Mouse (Mus musculus) midbrain, embryonic 13.5 days (tissue): ENCODE data around the gene Lrfn2. TPM values are rescaled to one million over a fixed set of nuclear protein-coding genes. Genes with fewer than 3 reads are reported as not detected.

ENCODE experiments used
- ATAC-seq: fragments of 200-750 bp; cut with Nextera tagmentation; 2 replicates; pipeline ENCODE4 v1.8.0; 2017; ENCODE audit warnings: mild to moderate bottlenecking, moderate TSS enrichment, moderate library complexity
- H3K27ac ChIP-seq: fragments of 300-500 bp; sonication (generic); 2 replicates; pipeline ENCODE4 v1.5.1; 2015; ENCODE audit warnings: inconsistent platforms, mild to moderate bottlenecking, moderate library complexity
- H3K27me3 ChIP-seq: fragments of 300-500 bp; sonication (generic); 2 replicates; pipeline ENCODE4 v1.6.1; 2015; ENCODE audit warnings: mild to moderate bottlenecking, inconsistent platforms
- H3K36me3 ChIP-seq: fragments of 300-500 bp; sonication (generic); 2 replicates; pipeline ENCODE4 v1.6.1; 2015; ENCODE audit warnings: mild to moderate bottlenecking, inconsistent platforms
- H3K4me1 ChIP-seq: fragments of 300-500 bp; sonication (generic); replicated peaks from 2 replicates; pipeline ENCODE4 v1.6.1; 2015; ENCODE audit warnings: inconsistent platforms
- H3K4me2 ChIP-seq: fragments of 300-500 bp; sonication (generic); replicated peaks from 2 replicates; pipeline ENCODE4 v1.6.1; 2015; ENCODE audit warnings: moderate library complexity, mild to moderate bottlenecking, inconsistent platforms
- H3K4me3 ChIP-seq: fragments of 300-500 bp; sonication (generic); replicated peaks from 2 replicates; pipeline ENCODE4 v1.5.1; 2015; ENCODE audit warnings: mild to moderate bottlenecking, inconsistent platforms
- H3K9ac ChIP-seq: fragments of 300-500 bp; sonication (generic); replicated peaks from 2 replicates; pipeline ENCODE4 v1.6.1; 2015; ENCODE audit warnings: mild to moderate bottlenecking, inconsistent platforms
- H3K9me3 ChIP-seq: fragments of 300-500 bp; sonication (generic); 2 replicates; pipeline ENCODE4 v1.6.1; 2016; ENCODE audit warnings: mild to moderate bottlenecking, inconsistent platforms
- WGBS: fragments of 180-500 bp; shearing (Covaris S2); methylation state at CpG from one replicate; pipeline ENCODE4 v1.1.7; 2015; 5-methylcytosine and 5-hydroxymethylcytosine counted together
- polyA plus RNA-seq: library from polyadenylated mRNA; unstranded; fragments of >200 nt; fragmentation: Nextera tagmentation; extraction: Ambion mirVana; gene quantifications from 2 replicates; pipeline ENCODE4 v1.2.1, GENCODE M21; 2015

Gene Lrfn2
- polyA plus RNA-seq, 1 experiment from 2014 or later: 4.6 TPM

DNA sequence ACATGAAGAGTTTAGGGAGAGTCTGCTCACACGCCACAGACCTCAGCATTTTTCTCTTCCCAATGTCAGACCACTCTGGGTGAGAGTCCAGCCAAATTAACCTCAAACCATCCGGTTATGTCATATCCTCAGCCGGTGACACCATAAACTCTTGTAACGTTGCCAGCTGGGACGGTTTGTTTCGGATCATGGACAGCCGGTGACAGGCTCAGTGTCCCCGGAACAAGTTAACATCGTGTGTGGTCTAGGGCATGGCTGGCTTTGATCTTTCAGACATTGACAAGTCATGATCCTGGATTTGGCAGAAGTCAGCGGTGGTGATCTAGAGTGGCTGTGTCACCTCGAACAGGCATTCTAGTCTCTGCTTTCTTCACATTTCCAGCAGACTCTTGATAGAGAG, 119.1 kb downstream of the Lrfn2 start:
- H3K9ac ChIP-seq: no peak overlapping the region
- H3K36me3 ChIP-seq: no peaks in the 10 kb centered on the region
- H3K27ac ChIP-seq: no peak overlapping the region
- H3K4me1 ChIP-seq: no peaks in the 10 kb centered on the region
- H3K9me3 ChIP-seq: no peaks in the 10 kb centered on the region
- H3K4me3 ChIP-seq: no peak overlapping the region
- no peak overlapping the region for H3K4me2 ChIP-seq
- H3K27me3 ChIP-seq: no peaks in the 10 kb centered on the region
- WGBS: 84% methylated on average over 11 of the region's 11 CpGs
- no peak for ATAC-seq

DNA sequence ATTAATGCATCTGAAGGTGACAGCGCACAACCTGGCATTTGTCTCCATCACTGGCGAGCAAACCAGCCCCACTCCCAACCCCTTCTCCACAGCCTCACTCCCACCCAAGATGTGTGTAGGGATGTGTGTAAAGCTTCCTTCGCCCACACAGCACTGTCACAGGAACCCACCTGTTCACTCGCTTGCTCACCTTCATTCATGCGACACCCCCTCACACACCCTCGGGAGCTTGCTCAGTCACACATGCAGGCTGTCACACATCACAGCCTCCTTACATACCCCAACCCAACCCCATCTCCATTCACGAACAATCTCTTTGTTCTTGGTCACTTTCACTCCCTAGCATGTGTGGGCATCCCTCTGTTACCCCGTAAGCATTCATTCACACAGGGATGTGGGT, 129.0 kb downstream of the Lrfn2 start:
- no peaks in the 10 kb centered on the region for H3K36me3 ChIP-seq
- H3K27me3 ChIP-seq: no peaks in the 10 kb centered on the region
- H3K4me3 ChIP-seq: no peak overlapping the region
- peaks cover 8% of the 10 kb centered on the region; the same call in 1 of the 2 replicates for H3K4me1 ChIP-seq
- H3K27ac ChIP-seq: no peak overlapping the region
- no peak for ATAC-seq
- 83% methylated on average over 8 of the region's 8 CpGs for WGBS
- no peak overlapping the region for H3K9ac ChIP-seq
- no peaks in the 10 kb centered on the region for H3K9me3 ChIP-seq
- no peak overlapping the region for H3K4me2 ChIP-seq

DNA sequence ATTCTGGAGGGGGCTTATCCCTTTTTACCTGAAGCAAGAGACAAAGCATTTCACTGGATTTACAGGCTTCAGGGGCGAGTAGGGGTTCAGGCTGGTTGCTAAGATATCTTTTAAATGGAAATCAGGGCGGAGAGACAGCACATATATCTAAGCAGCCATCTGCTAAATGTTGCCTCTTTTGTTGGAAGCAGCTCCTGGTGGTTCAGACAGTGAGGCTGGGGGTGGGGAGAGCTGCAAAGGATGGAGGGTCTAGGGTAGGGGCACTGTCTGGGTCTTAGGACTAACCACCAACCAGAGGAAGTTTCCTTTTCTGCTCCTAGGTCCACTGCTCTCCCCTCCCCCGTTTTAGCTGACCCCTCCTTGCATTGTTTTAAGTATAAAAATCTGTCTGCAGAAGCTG, 131.6 kb downstream of the Lrfn2 start:
- Histone ChIP-seq H3K27me3 (no peaks in the 10 kb centered on the region), H3K9me3 (no peaks in the 10 kb centered on the region), H3K4me1 (peaks cover 8% of the 10 kb centered on the region; the same call in 1 of the 2 replicates), H3K4me2 (no peak overlapping the region), H3K36me3 (no peaks in the 10 kb centered on the region), H3K9ac (no peak overlapping the region), H3K27ac (no peak overlapping the region), H3K4me3 (no peak overlapping the region)
- 22% methylated on average over 3 of the region's 3 CpGs for WGBS
- 0 out of 2 replicates have a peak, but pooled peaks have one; percentile 60 for ATAC-seq

DNA sequence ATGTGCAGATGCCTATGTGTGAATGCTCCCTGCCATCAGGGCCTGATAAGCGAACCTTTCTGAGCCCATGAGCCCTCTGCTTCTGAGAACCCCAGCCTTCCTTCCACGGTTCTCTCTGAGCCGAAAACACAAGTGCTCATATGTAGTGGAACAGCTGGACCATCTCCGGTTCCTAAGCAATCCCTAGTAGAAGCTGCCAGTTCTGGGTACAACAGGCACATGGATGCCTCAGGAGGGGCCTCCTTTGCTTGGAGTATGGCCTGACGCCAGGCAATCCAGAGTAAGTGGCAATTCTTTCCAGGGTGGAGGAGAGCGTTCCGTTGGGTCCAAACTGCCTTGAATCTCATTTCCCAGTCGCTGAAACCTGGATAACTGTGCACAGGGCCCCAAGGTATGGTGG, 132.3 kb downstream of the Lrfn2 start:
- Histone ChIP-seq H3K27me3 (no peaks in the 10 kb centered on the region), H3K27ac (no peak overlapping the region), H3K4me1 (peaks cover 8% of the 10 kb centered on the region; the same call in 1 of the 2 replicates), H3K9ac (no peak overlapping the region), H3K4me3 (no peak overlapping the region), H3K36me3 (no peaks in the 10 kb centered on the region), H3K4me2 (no peak overlapping the region), H3K9me3 (no peaks in the 10 kb centered on the region)
- no peak for ATAC-seq
- WGBS: 89% methylated on average over 8 of the region's 8 CpGs

DNA sequence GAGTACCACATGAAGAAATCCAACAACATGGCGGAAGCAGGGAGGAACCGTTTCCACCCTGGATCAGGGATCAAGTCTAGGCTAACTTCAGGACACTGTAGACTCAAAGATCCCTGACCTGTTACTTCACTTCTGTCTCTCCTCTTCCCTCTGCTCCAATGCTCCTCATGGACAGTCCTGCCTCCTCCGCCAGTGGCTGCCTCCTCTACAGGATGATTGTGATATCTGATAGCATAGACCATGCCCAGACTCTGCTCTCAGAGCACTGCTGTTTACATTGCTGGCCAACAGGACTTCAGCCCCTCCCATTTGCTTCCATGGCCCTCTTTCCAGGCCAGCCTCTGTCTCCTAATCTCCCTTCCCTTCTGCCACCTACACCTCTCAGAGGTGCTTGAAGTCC, 132.9 kb downstream of the Lrfn2 start:
- Histone ChIP-seq H3K36me3 (no peaks in the 10 kb centered on the region), H3K4me1 (peaks cover 8% of the 10 kb centered on the region; the same call in 1 of the 2 replicates), H3K27me3 (no peaks in the 10 kb centered on the region), H3K9ac (no peak overlapping the region), H3K4me2 (no peak overlapping the region), H3K27ac (no peak overlapping the region), H3K9me3 (no peaks in the 10 kb centered on the region), H3K4me3 (no peak overlapping the region)
- no peak for ATAC-seq
- 88% methylated on average over 3 of the region's 3 CpGs for WGBS

DNA sequence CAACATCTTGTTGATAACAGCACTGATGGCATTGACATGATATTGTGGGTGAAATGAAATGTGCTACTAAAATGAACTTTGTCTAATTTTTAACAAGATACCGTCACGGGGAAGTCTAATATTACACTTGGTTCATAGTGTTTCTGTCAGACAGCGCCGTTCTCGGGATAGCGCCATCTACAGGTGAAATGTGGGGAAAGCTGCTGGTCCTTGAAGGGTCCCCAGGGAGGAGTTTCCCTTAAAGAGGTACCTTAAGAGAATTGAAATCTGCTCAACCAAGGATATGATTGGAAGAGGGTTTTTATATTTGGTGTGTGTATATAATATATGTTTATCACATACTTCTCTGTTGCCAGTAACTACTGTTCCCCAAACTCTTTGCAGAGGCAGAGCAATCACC, 134.6 kb downstream of the Lrfn2 start:
- no peak overlapping the region for H3K4me2 ChIP-seq
- H3K9ac ChIP-seq: no peak overlapping the region
- H3K9me3 ChIP-seq: no peaks in the 10 kb centered on the region
- 67% methylated on average over 6 of the region's 6 CpGs for WGBS
- peaks cover 8% of the 10 kb centered on the region; the same call in 1 of the 2 replicates for H3K4me1 ChIP-seq
- H3K4me3 ChIP-seq: no peak overlapping the region
- H3K36me3 ChIP-seq: no peaks in the 10 kb centered on the region
- no peak for ATAC-seq
- H3K27ac ChIP-seq: no peak overlapping the region
- no peaks in the 10 kb centered on the region for H3K27me3 ChIP-seq

DNA sequence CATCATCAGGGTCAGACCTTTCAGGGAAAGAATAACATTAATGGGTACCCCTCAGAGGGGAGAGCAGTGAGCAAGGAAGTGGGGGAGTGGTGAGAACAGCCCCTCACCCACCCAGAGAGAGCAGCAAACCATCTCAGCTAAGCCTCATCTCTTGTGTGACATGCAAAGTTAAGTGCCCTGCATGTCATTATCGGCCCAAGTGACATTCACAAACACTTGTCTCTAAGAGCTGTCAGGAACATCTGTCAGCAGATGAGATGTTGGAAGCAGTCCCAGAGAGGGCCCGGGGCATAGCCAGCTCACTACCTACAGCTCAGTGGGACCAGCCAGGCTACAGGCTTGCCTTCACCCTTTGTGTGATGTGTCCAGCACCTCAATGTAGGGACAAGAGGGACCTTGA, 146.0 kb downstream of the Lrfn2 start:
- peak; percentile 53; the same call in 1 of the 2 replicates for ATAC-seq
- WGBS: 45% methylated on average over 2 of the region's 2 CpGs

DNA sequence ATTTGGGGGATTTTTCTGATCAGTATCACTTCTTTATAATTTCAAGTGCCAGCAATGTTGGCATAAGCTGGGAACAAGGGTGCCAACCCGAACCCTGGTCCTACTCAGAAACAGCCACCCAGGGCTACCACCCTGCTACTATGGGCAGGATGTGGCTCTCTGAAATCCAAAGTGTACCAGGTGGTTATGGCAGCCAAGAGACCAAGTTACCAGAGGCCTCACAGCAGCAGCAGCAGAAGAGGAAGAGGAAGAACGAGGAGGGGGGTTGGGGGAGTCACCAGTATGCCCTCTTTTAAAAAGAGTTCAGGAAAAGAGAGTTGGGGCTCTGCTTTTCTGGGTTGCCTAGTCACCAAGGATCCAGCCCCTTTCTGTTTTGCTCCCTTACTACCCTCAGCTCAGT, 147.5 kb downstream of the Lrfn2 start:
- ATAC-seq: no peak
- Histone ChIP-seq H3K4me1 (no peaks in the 10 kb centered on the region; the same call in 1 of the 2 replicates), H3K4me2 (no peak overlapping the region), H3K4me3 (no peak overlapping the region), H3K27me3 (no peaks in the 10 kb centered on the region), H3K27ac (no peak overlapping the region), H3K9ac (no peak overlapping the region), H3K36me3 (no peaks in the 10 kb centered on the region), H3K9me3 (no peaks in the 10 kb centered on the region)
- WGBS: 74% methylated on average over 2 of the region's 2 CpGs

More for the DNA sequence above, 146.0 kb downstream of the Lrfn2 start:
- Histone ChIP-seq H3K9me3 (no peaks in the 10 kb centered on the region), H3K27me3 (no peaks in the 10 kb centered on the region), H3K9ac (no peak overlapping the region), H3K36me3 (no peaks in the 10 kb centered on the region), H3K4me2 (no peak overlapping the region), H3K27ac (no peak overlapping the region), H3K4me1 (no peaks in the 10 kb centered on the region; the same call in 1 of the 2 replicates), H3K4me3 (no peak overlapping the region)

DNA sequence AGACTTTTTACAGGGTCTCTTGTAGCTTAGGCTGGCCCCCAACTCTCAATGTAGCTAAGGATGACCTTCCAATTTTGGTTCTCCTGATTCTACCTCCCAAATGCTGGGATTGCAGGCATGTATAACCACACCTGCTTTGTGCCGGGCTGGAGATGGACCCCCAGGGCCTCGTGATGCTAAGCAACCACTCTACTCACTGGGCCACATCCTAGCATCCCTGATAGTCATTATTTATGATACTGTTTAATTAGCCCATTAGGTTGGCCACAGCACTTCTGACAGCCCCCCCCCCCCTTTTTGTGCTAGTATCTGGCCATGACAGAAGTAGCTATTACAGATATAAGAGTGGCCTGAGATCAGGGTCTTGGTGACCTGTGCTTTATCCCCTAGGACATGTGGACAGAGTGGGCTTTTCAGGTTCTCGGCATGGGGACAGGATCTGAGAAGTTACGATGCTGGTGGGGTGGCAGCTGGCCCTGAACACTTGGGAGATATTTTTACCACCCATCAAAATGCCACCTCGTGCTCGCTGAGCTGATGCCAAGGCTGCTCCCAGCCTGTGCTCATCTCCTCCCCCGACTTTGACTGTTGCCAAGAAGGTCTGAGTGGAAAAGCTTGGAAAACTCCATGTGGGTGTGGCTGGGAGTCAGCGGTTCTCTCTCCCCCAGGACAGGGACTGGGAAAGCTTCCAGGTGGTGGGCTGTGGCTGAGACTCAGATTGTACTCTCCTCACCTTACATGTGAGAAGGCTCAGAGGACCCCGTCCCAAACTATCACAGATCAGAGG, 151.6 kb downstream of the Lrfn2 start:
- WGBS: 88% methylated on average over 9 of the region's 9 CpGs

DNA sequence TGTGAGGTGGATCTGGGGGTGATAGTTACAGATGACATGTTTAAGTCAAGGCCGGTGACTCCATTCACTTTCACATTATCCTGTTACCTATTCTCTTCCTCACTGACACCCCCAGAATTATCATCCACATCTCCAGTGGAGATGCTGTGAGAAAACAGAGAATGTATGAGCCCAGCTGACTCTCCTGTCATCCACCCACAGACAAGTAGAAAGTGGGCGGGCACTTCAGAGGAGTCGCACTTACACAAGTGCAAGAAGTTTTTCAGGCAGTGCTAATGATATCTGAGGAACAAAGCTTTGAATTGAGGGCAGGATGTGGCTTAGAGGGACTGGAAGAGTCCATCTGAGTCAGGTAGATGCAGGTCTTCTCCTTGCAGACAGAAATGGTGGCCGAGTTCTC, 152.9 kb downstream of the Lrfn2 start:
- Histone ChIP-seq H3K9ac (no peak overlapping the region), H3K4me3 (no peak overlapping the region), H3K36me3 (no peaks in the 10 kb centered on the region), H3K4me1 (no peaks in the 10 kb centered on the region), H3K27me3 (no peaks in the 10 kb centered on the region), H3K9me3 (no peaks in the 10 kb centered on the region), H3K4me2 (no peak overlapping the region), H3K27ac (no peak overlapping the region)
- ATAC-seq: no peak
- WGBS: 98% methylated on average over 4 of the region's 4 CpGs

More for the DNA sequence above, 151.6 kb downstream of the Lrfn2 start:
- Histone ChIP-seq H3K4me1 (no peaks in the 10 kb centered on the region), H3K4me2 (no peak overlapping the region), H3K9ac (no peak overlapping the region), H3K27me3 (no peaks in the 10 kb centered on the region), H3K27ac (no peak overlapping the region), H3K9me3 (no peaks in the 10 kb centered on the region), H3K4me3 (no peak overlapping the region), H3K36me3 (no peaks in the 10 kb centered on the region)
- ATAC-seq: no peak

DNA sequence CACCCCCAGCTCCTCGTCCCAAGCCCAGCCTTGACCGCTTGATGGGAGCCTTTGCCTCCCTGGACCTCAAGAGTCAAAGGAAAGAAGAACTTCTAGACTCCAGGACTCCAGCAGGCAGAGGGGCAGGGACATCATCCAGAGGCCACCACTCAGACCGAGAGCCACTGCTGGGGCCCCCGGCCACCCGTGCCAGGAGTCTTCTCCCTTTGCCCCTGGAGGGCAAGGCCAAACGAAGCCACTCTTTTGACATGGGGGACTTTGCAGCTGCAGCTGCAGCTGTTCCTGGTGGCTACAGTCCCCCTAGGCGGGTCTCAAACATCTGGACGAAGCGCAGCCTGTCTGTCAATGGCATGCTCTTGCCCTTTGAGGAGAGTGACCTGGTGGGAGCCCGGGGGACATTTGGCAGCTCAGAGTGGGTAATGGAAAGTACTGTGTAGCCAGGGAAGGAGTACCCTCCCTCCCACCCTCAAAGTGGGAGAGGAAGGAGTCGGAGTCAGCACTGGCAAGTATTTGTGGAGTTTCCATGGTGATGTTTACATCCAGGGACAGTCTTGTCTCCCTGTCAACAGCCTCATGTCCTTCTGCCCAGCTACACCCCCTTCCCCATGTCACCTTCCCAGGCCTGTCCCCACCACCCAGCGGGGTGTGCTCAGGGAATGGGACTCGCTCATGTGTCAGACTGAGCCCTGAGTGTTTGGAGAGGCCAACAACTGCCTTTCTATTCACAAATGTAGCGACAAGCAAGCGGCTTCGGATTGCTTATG, 164.8 kb downstream of the Lrfn2 start:
- no peaks in the 10 kb centered on the region for H3K36me3 ChIP-seq
- no peak for ATAC-seq
- no peak overlapping the region for H3K4me3 ChIP-seq
- no peaks in the 10 kb centered on the region for H3K4me1 ChIP-seq
- no peak overlapping the region for H3K9ac ChIP-seq
- no peak overlapping the region for H3K4me2 ChIP-seq
- no peak overlapping the region for H3K27ac ChIP-seq
- H3K27me3 ChIP-seq: no peaks in the 10 kb centered on the region
- no peaks in the 10 kb centered on the region for H3K9me3 ChIP-seq
- WGBS: 83% methylated on average over 16 of the region's 16 CpGs

DNA sequence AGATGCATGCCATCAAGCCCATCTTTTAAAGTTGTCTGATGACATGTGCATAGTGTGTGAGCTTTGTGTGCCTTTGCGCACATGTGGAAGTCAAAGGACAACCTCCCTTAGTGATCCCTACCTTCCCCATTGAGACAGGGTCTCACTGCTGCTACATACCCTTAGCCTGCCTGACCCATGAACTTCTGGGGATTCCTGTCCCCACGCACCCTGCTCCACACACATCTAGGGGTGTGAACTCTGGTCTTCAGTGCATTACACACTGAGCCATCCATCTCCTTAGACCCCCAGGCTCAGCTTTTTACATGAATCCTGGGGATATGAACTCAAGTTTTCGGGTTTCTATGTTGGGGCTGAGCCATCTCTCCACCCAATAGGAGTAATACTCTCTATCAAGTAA, 179.2 kb downstream of the Lrfn2 start:
- Histone ChIP-seq H3K4me1 (no peaks in the 10 kb centered on the region), H3K9ac (no peak overlapping the region), H3K36me3 (no peaks in the 10 kb centered on the region), H3K9me3 (no peaks in the 10 kb centered on the region), H3K4me2 (no peak overlapping the region), H3K27ac (no peak overlapping the region), H3K4me3 (no peak overlapping the region), H3K27me3 (no peaks in the 10 kb centered on the region)
- 89% methylated on average over 3 of the region's 3 CpGs for WGBS
- no peak for ATAC-seq
